Mouse (Mus musculus): ENCODE measurements around the gene Pcdh8. TPM values are rescaled to one million over a fixed set of nuclear protein-coding genes. Genes with fewer than 3 reads are reported as not detected.

The Pcdh8 gene
- polyA plus RNA-seq, 1 experiment from 2014 or later, result 0.98 TPM

DNA sequence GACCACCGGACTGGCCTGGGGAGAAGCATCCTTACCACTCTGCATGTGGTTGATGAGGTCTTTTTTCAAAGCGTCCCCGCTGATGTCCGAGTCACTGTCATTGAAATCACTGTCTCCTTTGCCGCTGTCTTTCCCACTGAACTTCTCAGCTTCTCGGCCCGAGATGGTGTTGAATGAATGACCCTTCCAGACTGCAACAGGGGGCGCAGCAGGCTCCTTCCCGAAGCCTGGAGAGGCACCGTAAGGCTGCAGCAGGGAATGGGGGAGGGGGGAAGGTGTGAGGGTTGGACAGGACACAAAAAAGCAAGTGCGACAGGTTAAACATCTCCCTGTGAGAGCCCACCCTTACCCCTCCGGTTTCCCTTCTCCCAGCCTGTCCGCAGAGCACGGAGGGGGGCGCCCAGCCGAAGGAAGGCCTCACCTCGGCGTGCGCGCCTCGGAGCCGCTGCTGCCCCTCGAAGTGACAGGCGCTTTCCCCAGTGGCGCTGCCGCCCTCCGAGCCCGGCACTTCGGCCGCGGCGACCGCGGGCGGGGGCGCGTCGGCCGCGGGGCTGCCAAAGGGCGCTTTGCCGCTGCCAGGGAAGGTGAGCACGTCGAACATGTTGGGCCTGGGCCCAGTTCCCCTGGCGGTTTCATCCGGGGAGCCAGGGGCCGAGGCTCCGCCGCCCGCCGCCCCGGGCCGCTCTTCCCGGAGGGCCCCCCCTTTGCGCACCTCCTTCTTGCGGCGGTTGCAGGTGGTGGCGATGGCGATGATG, 2.9 kb downstream of the Pcdh8 start:
- H3K27ac ChIP-seq (ENCODE audit: low read length), result no peak overlapping the region
- H3K4me3 ChIP-seq (ENCODE audit: low read depth, low read length), result peak overlapping the region; percentile 30
- H3K9me3 ChIP-seq (ENCODE audit: control insufficient read depth, low read depth, low read length), result no peaks in the 10 kb centered on the region
- peaks cover 45% of the 10 kb centered on the region for H3K27me3 ChIP-seq (ENCODE audit: control insufficient read depth, insufficient read depth, low read length)
- WGBS, result 3% methylated on average over 58 of the region's 59 CpGs
- H3K4me1 ChIP-seq (ENCODE audit: control insufficient read depth, insufficient read depth, low read length), result peaks cover 13% of the 10 kb centered on the region; the same call in 1 of the 2 replicates
- no peak overlapping the region for H3K9ac ChIP-seq (replicated peaks; ENCODE audit: low read depth, low read length)
- H3K36me3 ChIP-seq (ENCODE audit: control insufficient read depth, insufficient read depth, low read length), result no peaks in the 10 kb centered on the region
- H3K4me2 ChIP-seq (replicated peaks; ENCODE audit: low read depth, low read length), result peak overlapping the region; percentile 69
- no peak for ATAC-seq (ENCODE audit: insufficient number of reproducible peaks, insufficient read depth, low FRiP score, low read depth)

- no peaks in the 10 kb centered on the region for H3K36me3 ChIP-seq (ENCODE audit: control insufficient read depth, insufficient read depth, low read length)
- 14% methylated on average over 11 of the region's 11 CpGs for WGBS
- peaks cover 13% of the 10 kb centered on the region; the same call in 1 of the 2 replicates for H3K4me1 ChIP-seq (ENCODE audit: control insufficient read depth, insufficient read depth, low read length)
- H3K9ac ChIP-seq (replicated peaks; ENCODE audit: low read depth, low read length), result no peak overlapping the region
- H3K4me2 ChIP-seq (replicated peaks; ENCODE audit: low read depth, low read length), result no peak overlapping the region
- H3K27ac ChIP-seq (ENCODE audit: low read length), result no peak overlapping the region
- H3K4me3 ChIP-seq (ENCODE audit: low read depth, low read length), result no peak overlapping the region
- no peaks in the 10 kb centered on the region for H3K9me3 ChIP-seq (ENCODE audit: control insufficient read depth, low read depth, low read length)
- ATAC-seq (ENCODE audit: insufficient number of reproducible peaks, insufficient read depth, low FRiP score, low read depth), result no peak
- H3K27me3 ChIP-seq (ENCODE audit: control insufficient read depth, insufficient read depth, low read length), result peaks cover 42% of the 10 kb centered on the region
These were observed 3.5 kb downstream of the Pcdh8 start for GRCm38 (mm10) chr14:79767601-79768000.

DNA sequence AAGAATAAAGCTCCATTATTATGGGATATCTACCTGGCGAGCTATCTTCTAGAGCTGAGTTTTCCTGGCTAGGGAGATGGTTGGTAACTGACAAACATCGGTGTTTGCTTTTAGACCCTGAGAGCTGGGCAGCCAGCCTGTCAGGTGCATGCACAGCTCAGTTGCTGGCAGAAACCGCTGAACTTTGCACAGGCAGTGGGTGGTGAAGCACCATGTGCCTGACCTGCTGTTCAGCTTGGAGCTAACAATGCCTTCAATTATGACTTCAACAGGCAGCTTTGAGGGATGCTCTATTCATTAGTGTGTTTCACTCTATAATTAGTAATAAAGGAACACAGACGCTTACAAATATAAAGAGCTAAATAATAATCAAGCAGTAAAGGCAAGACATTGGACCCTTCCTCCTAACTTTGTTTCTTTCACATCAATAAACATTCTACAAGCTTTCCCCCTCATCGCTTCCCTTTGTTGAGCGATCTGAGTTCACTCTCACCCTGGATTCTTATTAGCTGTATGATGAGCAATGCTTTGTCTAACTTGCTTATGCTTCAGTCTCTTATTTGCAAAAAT, 5.8 kb downstream of the Pcdh8 start:
- Histone ChIP-seq H3K4me1 (ENCODE audit: control insufficient read depth, insufficient read depth, low read length) (peaks cover 5% of the 10 kb centered on the region; the same call in 1 of the 2 replicates), H3K9me3 (ENCODE audit: control insufficient read depth, low read depth, low read length) (no peaks in the 10 kb centered on the region), H3K27me3 (ENCODE audit: control insufficient read depth, insufficient read depth, low read length) (peaks cover 22% of the 10 kb centered on the region), H3K27ac (ENCODE audit: low read length) (no peak overlapping the region), H3K9ac (replicated peaks; ENCODE audit: low read depth, low read length) (no peak overlapping the region), H3K4me2 (replicated peaks; ENCODE audit: low read depth, low read length) (no peak overlapping the region), H3K4me3 (ENCODE audit: low read depth, low read length) (no peak overlapping the region), H3K36me3 (ENCODE audit: control insufficient read depth, insufficient read depth, low read length) (no peaks in the 10 kb centered on the region)
- no peak for ATAC-seq (ENCODE audit: insufficient number of reproducible peaks, insufficient read depth, low FRiP score, low read depth)
- WGBS, result 79% methylated on average over 6 of the region's 6 CpGs

DNA sequence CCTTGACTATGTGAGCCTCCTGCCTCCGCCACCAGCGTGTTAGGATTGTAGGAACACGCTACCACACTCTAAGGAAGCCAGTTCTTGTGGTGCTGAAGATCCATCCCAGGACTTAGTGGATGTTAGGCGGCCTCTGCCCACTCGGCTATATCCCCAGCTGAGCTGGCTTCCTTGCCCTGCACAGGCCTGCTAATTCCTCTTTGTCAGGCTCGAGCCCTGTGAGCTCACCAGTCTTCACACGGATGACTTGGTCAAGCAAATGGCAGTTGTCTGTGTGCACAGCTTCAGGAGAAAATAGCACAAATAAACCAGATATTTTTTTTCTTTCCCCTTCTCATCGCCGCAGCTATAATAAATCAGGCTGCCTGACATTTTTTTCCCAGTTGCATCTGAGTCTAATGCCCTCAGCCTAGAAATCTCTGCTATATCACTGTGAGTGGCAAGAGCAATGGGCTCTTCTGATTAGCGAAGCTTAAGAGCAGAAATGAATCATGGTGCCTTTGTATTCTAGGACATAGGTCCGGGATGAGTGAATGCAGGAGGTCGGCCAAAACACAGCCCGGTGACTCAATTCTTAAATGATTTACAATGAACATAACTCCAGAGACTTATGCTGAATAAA, 16.4 kb downstream of the Pcdh8 start:
- Histone ChIP-seq H3K27ac (ENCODE audit: low read length) (no peak overlapping the region), H3K9ac (replicated peaks; ENCODE audit: low read depth, low read length) (no peak overlapping the region), H3K4me3 (ENCODE audit: low read depth, low read length) (no peak overlapping the region), H3K4me1 (ENCODE audit: control insufficient read depth, insufficient read depth, low read length) (no peaks in the 10 kb centered on the region), H3K36me3 (ENCODE audit: control insufficient read depth, insufficient read depth, low read length) (no peaks in the 10 kb centered on the region), H3K4me2 (replicated peaks; ENCODE audit: low read depth, low read length) (no peak overlapping the region), H3K27me3 (ENCODE audit: control insufficient read depth, insufficient read depth, low read length) (no peaks in the 10 kb centered on the region), H3K9me3 (ENCODE audit: control insufficient read depth, low read depth, low read length) (no peaks in the 10 kb centered on the region)
- WGBS, result 47% methylated on average over 13 of the region's 13 CpGs
- no peak for ATAC-seq (ENCODE audit: insufficient number of reproducible peaks, insufficient read depth, low FRiP score, low read depth)

DNA sequence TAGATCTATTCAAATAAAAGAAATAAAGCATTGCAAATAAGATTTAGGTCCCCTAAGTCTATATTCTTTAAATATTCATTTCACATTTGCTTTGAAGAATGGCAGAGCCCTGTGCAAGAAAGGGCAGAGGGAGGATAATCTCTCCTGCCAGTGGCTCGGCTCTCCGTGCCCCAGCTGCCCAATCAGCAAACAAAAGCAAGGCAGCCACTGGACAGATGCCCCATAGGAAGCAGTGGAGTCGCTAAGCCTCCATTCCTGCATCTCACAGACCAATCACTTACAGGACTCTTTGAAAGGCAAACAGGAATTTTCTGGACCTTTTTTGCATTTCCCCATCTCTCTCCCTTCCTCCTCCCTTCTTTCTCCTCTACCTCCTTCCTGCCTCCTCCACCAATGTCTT, 17.0 kb downstream of the Pcdh8 start:
- H3K9me3 ChIP-seq (ENCODE audit: control insufficient read depth, low read depth, low read length), result no peaks in the 10 kb centered on the region
- no peak for ATAC-seq (ENCODE audit: insufficient number of reproducible peaks, insufficient read depth, low FRiP score, low read depth)
- no peaks in the 10 kb centered on the region for H3K27me3 ChIP-seq (ENCODE audit: control insufficient read depth, insufficient read depth, low read length)
- H3K36me3 ChIP-seq (ENCODE audit: control insufficient read depth, insufficient read depth, low read length), result no peaks in the 10 kb centered on the region
- no peak overlapping the region for H3K27ac ChIP-seq (ENCODE audit: low read length)
- no peak overlapping the region for H3K9ac ChIP-seq (replicated peaks; ENCODE audit: low read depth, low read length)
- 41% methylated on average over 3 of the region's 3 CpGs for WGBS
- H3K4me3 ChIP-seq (ENCODE audit: low read depth, low read length), result no peak overlapping the region
- H3K4me2 ChIP-seq (replicated peaks; ENCODE audit: low read depth, low read length), result no peak overlapping the region
- no peaks in the 10 kb centered on the region for H3K4me1 ChIP-seq (ENCODE audit: control insufficient read depth, insufficient read depth, low read length)

GRCm38 (mm10) chr14:79753733-79754132, 17.4 kb downstream of the Pcdh8 start:
- ATAC-seq (ENCODE audit: insufficient number of reproducible peaks, insufficient read depth, low FRiP score, low read depth), result no peak
- 81% methylated on average over 7 of the region's 7 CpGs for WGBS

DNA sequence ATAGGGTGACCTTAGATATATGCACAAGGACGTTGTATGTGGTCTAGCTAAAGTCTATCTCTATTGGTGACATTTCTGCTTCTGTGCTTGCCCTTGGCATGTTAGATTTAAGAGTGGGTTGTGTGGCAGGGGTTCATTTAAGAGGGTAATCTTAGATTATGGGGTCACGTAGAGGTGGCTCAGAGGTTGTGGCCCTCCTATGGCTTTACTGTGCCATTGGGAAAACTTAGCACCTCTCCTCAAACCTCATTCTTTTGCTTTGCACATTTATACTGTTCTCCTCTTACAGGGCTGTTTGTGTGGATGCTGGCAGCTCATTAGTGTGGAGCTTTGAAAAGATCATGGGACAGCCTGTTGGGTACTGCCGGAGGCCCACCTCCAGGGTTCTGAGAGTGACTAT, 30.6 kb downstream of the Pcdh8 start:
- Histone ChIP-seq H3K9ac (replicated peaks; ENCODE audit: low read depth, low read length) (no peak overlapping the region), H3K4me1 (ENCODE audit: control insufficient read depth, insufficient read depth, low read length) (no peaks in the 10 kb centered on the region), H3K36me3 (ENCODE audit: control insufficient read depth, insufficient read depth, low read length) (no peaks in the 10 kb centered on the region), H3K27me3 (ENCODE audit: control insufficient read depth, insufficient read depth, low read length) (no peaks in the 10 kb centered on the region), H3K9me3 (ENCODE audit: control insufficient read depth, low read depth, low read length) (no peaks in the 10 kb centered on the region), H3K27ac (ENCODE audit: low read length) (no peak overlapping the region), H3K4me3 (ENCODE audit: low read depth, low read length) (no peak overlapping the region), H3K4me2 (replicated peaks; ENCODE audit: low read depth, low read length) (no peak overlapping the region)
- no peak for ATAC-seq (ENCODE audit: insufficient number of reproducible peaks, insufficient read depth, low FRiP score, low read depth)
- WGBS, result 84% methylated on average over 3 of the region's 3 CpGs

More at GRCm38 (mm10) chr14:79753733-79754132, 17.4 kb downstream of the Pcdh8 start:
- H3K9me3 ChIP-seq (ENCODE audit: control insufficient read depth, low read depth, low read length), result no peaks in the 10 kb centered on the region
- no peak overlapping the region for H3K27ac ChIP-seq (ENCODE audit: low read length)
- H3K9ac ChIP-seq (replicated peaks; ENCODE audit: low read depth, low read length), result no peak overlapping the region
- no peaks in the 10 kb centered on the region for H3K27me3 ChIP-seq (ENCODE audit: control insufficient read depth, insufficient read depth, low read length)
- no peaks in the 10 kb centered on the region for H3K4me1 ChIP-seq (ENCODE audit: control insufficient read depth, insufficient read depth, low read length)
- H3K4me3 ChIP-seq (ENCODE audit: low read depth, low read length), result no peak overlapping the region
- H3K36me3 ChIP-seq (ENCODE audit: control insufficient read depth, insufficient read depth, low read length), result no peaks in the 10 kb centered on the region
- H3K4me2 ChIP-seq (replicated peaks; ENCODE audit: low read depth, low read length), result no peak overlapping the region

- Histone ChIP-seq H3K4me2 (replicated peaks; ENCODE audit: low read depth, low read length) (no peak overlapping the region), H3K9ac (replicated peaks; ENCODE audit: low read depth, low read length) (no peak overlapping the region)
- no peak for ATAC-seq (ENCODE audit: insufficient number of reproducible peaks, insufficient read depth, low FRiP score, low read depth)
These were observed 32.7 kb downstream of the Pcdh8 start for GRCm38 (mm10) chr14:79738441-79738840.

More at GRCm38 (mm10) chr14:79738441-79738840, 32.7 kb downstream of the Pcdh8 start:
- H3K36me3 ChIP-seq (ENCODE audit: control insufficient read depth, insufficient read depth, low read length), result no peaks in the 10 kb centered on the region
- no peaks in the 10 kb centered on the region for H3K4me1 ChIP-seq (ENCODE audit: control insufficient read depth, insufficient read depth, low read length)
- no peaks in the 10 kb centered on the region for H3K9me3 ChIP-seq (ENCODE audit: control insufficient read depth, low read depth, low read length)
- no peak overlapping the region for H3K27ac ChIP-seq (ENCODE audit: low read length)
- H3K27me3 ChIP-seq (ENCODE audit: control insufficient read depth, insufficient read depth, low read length), result no peaks in the 10 kb centered on the region
- no peak overlapping the region for H3K4me3 ChIP-seq (ENCODE audit: low read depth, low read length)
- 52% methylated on average over 9 of the region's 9 CpGs for WGBS
